Mouse (Mus musculus): ENCODE results near the gene Cog8.
A peak's percentile ranks its signal among the peaks of the same experiment; 100 is the strongest.

Gene Cog8

DNA sequence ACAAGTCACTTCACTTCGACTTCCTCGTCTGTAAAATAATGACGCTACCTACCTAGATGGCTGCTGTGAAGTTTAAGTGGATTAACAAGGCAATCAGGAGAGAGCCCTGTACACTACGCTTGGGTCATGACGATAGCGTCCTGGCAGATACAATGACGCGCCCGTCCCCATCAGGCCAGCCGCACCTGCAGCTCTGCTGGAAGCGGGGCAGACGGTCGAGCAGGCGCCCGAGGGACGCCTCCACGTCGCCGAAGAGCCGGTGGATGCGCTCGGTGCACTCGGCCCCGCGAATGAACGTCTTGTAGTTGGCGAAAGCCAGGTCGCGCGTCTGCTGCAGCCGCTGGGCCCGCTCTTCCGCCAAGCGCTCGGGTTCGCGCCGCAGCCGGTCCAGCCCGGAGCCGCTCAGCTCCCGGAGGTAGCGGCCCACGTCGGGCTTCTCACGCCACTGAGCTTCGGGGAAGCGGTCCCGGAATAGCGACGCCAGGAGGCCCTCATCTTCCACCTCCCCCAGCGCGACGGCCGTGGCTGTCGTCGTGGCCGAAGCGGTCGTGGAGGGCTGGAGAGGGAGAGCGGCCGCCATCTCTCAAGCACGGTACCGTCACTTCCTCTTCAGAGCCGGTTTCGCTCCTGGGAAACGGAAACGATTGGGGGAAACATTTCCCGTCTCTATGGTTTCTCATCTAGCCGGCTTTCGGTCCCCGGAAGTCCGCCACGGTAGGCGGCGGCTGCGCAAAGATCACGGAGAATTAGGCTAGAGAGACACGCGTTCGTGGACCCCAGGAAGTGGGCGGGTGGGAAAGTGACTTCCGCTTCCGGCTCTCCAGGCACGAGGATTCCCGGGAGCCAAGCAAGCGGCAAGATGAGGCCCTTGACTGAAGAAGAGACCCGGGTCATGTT, at the start of gene Cog8, which contains the start of gene Nip7:
TSS of gene Cog8 (minus strand) at position 614 of the 897 bp plus-strand sequence.
TSS of gene Nip7 (plus strand) at position 802 of the 897 bp plus-strand sequence.
- peak; percentile 93 to 94 for DNase-seq (ENCODE audit: low read depth in 2 of 2, low spot score in 2 of 2)

- peak; percentile 59 to 62 for DNase-seq (ENCODE audit: low read depth in 2 of 2, low spot score in 2 of 2)
Observed at GRCm38 (mm10) chr8:107104547-107104946, 48.1 kb upstream of the Cog8 start.

DNA sequence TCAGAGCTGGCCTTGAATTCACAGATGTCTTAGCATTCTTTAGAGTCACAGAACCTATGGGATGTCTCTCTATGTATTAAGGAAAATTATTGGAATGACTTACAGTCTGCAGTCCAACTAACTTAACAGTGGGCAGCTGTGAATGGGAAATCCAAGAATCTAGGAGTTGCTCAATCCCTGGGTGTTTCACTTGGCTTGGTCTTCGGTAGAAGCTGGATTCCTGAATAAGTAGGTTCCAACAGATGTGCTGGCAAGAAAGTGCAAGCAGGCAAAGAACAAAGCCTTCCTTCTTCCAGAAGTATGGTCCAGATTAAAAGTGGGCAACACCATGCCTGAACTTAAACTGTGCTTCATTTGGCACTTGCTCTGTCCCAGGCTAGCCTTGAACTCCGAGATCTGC, 44.1 kb upstream of the Cog8 start:
- no peak for DNase-seq (ENCODE audit: low read depth in 2 of 2, low spot score in 2 of 2)

- peak; percentile 90 to 92 for DNase-seq (ENCODE audit: low read depth in 2 of 2, low spot score in 2 of 2)
Observed at GRCm38 (mm10) chr8:107096366-107097036, 40.0 kb upstream of the Cog8 start, which contains the start of gene Terf2. Gene Terf2 (minus strand): TSS chr8:107096547.

DNA sequence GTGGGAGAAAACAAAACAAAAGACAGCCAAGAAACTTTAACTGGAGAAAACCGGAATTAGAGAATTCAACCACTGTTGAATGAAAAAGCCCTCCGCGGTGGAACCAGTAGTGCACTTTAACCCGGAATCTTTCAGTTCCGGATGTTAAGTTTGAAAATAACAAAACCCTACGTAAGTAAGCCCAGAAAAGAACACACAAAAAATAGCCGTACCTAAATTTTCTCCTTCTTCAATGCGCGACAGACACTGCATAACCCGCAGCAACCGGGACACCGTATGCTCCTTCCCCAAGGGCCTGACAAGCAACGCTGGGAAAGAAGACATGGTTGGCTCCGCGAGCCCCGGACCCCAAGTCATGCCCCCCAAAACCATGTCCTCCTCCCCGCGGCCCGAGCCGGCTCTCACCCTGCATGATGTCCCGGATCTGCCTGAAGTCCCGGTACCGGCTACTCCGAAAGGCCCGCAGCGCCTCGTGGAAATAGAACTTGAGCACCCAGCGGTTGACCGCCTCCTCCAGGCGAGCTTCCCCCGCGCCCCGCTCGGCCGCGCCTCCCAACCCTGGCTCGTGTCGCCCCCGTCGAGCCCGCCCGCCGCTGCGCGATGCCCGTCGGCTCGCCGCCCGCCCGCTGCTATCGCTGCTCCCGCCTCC, 39.4 kb upstream of the Cog8 start:
- peak; percentile 46 to 57 for DNase-seq (ENCODE audit: low read depth in 2 of 2, low spot score in 2 of 2)

DNA sequence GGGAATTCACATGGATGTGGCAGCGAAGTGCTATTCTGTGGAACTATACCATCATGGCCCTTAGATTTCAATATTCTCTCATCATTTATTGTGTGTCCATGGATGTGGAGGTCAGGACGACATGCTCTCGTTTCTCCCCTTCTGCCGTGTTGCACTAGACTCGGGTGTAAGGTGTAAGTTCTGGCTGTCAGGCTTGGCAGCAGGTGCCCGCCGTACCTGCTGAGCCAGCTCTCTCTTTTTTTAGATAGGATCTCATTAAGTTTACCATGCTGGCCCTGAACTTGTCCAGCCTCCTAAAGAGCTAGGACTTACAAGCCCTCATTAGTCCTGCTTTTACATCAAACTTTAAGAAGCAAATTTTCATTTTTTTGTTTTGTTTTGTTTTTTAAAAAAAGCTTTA, 34.0 kb upstream of the Cog8 start:
- DNase-seq (ENCODE audit: low read depth in 2 of 2, low spot score in 2 of 2): no peak

- no peak for DNase-seq (ENCODE audit: low read depth in 2 of 2, low spot score in 2 of 2)
Observed at GRCm38 (mm10) chr8:107088526-107089063, 32.1 kb upstream of the Cog8 start.

DNA sequence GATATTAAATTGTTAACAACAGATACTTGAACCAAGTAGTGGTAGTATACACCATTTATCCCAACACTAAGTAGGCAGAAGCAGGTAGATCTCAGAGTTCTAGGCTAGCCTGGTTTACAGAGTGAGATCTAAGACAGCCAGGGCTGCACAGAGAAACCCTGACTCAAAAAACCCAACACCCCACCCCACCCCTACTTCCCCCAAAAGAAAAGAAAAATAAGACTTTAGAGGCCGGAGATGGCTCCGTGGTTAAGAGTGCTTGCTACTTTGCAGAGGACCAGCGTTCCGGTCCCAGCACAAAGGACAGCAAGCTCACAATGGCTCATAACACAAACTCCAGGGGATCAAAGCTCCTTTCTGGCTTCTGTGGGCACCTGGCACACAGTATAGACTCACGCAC, 29.5 kb upstream of the Cog8 start:
- DNase-seq (ENCODE audit: low read depth in 2 of 2, low spot score in 2 of 2): no peak

GRCm38 (mm10) chr8:107085358-107085757, 28.9 kb upstream of the Cog8 start:
- DNase-seq (ENCODE audit: low read depth in 2 of 2, low spot score in 2 of 2): peak in 1 of 2 experiments; percentile 12

- DNase-seq (ENCODE audit: low read depth in 2 of 2, low spot score in 2 of 2): no peak
Observed at GRCm38 (mm10) chr8:107076239-107076888, 19.9 kb upstream of the Cog8 start.

DNA sequence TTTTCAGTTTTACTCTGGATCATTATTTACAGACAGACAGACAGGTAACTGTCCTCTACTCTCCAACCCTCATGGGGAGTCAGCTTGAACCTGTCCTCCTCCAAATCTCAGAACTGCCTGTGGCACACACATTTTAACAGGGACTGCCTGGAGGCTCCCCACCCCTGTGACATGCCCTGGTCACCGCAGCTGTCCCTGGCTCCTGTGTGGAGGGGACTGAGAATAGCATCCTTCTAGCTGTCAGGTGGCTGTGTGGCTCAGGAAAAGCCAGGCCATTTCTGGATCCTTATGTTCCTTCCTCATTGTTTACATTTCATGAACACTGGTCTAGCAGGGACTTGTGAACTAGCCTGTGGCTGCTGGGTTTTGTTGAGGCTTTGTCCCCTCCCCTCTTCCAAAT, 17.6 kb upstream of the Cog8 start:
- DNase-seq (ENCODE audit: low read depth in 2 of 2, low spot score in 2 of 2): no peak

GRCm38 (mm10) chr8:107073706-107074105, 17.2 kb upstream of the Cog8 start:
- no peak for DNase-seq (ENCODE audit: low read depth in 2 of 2, low spot score in 2 of 2)

- DNase-seq (ENCODE audit: low read depth in 2 of 2, low spot score in 2 of 2): no peak
Observed at GRCm38 (mm10) chr8:107065511-107066496, 9.3 kb upstream of the Cog8 start, which contains the start of gene Tmed6. Gene Tmed6 (minus strand): TSS chr8:107065644.

DNA sequence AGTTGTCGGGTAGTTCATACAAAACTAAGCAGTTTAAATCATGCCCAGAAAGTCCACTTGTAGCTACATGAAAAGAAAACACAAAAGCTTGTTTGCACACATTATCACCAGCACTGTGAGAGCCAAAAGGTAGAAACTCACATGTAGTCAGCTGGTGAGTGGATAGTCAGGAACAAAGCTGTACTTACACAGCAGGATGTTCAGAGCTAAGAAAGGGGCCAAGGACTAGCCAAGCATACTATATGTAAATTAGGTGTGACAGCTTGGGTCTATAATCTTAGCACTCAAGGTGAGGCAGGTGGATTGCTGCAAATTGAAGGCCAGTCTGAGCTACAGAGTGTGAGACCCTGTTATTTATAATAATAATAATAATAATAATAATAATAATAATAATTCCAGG, 6.1 kb upstream of the Cog8 start:
- DNase-seq (ENCODE audit: low read depth in 2 of 2, low spot score in 2 of 2): no peak

GRCm38 (mm10) chr8:107056973-107057369, 482 bp upstream of the Cog8 start:
- no peak for DNase-seq (ENCODE audit: low read depth in 2 of 2, low spot score in 2 of 2)

DNA sequence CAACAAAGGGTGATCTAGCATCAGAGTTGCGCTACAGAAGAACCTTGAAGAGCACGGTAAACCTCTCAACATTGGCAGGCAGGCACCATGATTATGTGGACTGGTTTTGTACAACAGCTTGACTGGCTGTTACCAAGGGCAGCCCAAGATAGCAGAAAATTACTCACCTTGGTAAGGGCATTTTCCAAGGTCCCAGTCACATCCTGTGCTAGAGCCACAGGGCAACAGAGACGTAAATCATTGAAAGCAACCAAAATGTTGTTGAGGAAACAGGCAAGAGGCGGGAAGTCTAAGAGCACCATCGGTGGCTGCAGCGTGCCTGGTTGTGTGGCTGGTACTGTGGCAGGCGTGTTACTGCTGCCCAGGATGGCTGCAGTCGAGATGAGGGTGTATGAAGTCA, 4.4 kb downstream of the Cog8 start:
- no peak for DNase-seq (ENCODE audit: low read depth in 2 of 2, low spot score in 2 of 2)

DNA sequence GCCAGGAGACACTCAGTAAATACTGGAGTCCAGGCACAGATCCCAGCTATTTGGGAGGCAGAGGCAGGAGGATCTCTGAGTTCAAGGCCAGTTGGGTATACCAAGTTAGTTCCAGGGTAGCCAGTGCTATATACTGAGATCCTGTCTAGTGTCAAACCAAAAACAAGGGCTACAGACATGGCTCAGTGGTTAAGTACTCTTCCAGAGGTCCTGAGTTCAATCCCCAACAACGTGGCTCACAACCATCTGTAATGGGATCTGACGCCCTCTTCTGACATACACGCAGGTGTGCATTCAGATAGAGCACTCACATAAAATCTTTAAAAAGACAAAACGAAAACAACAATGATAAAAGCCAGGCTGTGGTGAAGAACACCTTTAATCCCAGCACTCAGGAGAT, 7.0 kb downstream of the Cog8 start:
- DNase-seq (ENCODE audit: low read depth in 2 of 2, low spot score in 2 of 2): no peak

- peak; percentile 62 to 69 for DNase-seq (ENCODE audit: low read depth in 2 of 2, low spot score in 2 of 2)
Observed at GRCm38 (mm10) chr8:107048061-107048941, 8.2 kb downstream of the Cog8 start, which contains the start of gene Pdf. Gene Pdf (minus strand): TSS chr8:107048614.

DNA sequence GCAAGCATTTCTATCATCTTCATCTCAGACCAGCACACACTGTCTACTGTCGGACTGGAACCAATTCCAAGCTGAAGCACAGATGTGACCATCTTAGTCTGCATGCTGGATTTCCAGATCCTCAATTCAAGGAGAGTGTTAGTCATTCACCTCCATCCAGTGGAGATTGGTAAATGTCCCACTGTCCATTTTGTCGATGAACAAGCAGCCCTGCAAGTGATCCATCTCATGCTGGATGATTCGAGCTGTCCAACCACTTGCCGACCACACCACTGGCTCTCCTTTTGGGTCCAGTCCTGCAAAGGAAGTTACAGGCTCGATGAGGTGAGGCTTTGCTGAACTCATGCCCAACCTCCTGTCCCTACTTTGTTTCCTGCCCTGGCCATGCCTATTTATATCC, 9.5 kb downstream of the Cog8 start:
- DNase-seq (ENCODE audit: low read depth in 2 of 2, low spot score in 2 of 2): no peak

Measured in CD8-positive naive resting alpha-beta T cell, adult 2 months (primary cell).